In genomic region chr12:111768322-111768928, GRCm38 (mm10) we compare ENCODE assay signal across 15 mouse cellular contexts. TPM values are rescaled to one million over a fixed set of nuclear protein-coding genes. Genes with fewer than 3 reads are reported as not detected.
A peak's percentile ranks its signal among the peaks of the same experiment; 100 is the strongest.
DNase-seq lines count a peak whose midpoint lies in the region; TF ChIP-seq lines count a peak whose summit lies in the region.
"Had no signal": no experiment of that assay in that cellular context is flagged by ENCODE, and none has a peak within 500 bp of the region (broad histone marks: within the 10 kb centered on the region; RNA-seq: fewer than 3 reads in every experiment).

No protein-coding gene starts in this region.

- intact Hi-C loops in gastrocnemius, adult 2 months (cut with DNase I), result no loop called here
- intact Hi-C loops in gastrocnemius, postnatal 14 days (cut with DNase I; ENCODE audit: low total_unique reads), result no loop called here

- peak overlapping the region; percentile 43; the same call in 1 of the 2 replicates for H3K27ac ChIP-seq in gastrocnemius, adult 2 months
- H3K27ac ChIP-seq: heart, adult 2 months; left cerebral cortex, adult 2 months; liver, embryonic 14.5 days; midbrain, embryonic 10.5 days had no signal

- H3K4me3 ChIP-seq in gastrocnemius, adult 2 months, result no peak overlapping the region
- H3K4me3 ChIP-seq: forebrain, embryonic 13.5 days; heart, adult 2 months; heart, embryonic 13.5 days; left cerebral cortex, adult 2 months; midbrain, embryonic 10.5 days; neural tube, embryonic 13.5 days had no signal

- no peak for DNase-seq in gastrocnemius, adult 2 months
- no peak for DNase-seq in gastrocnemius, adult 8-10 months (ENCODE audit: low spot score in 2 of 2)
- DNase-seq in A20 (ENCODE audit: low read depth, low spot score), result peak; percentile 71
- DNase-seq in Muller cell, postnatal 12 days (ENCODE audit: inconsistent ontology term), result peak; percentile 52
- peak; percentile 29 for DNase-seq in induced T-regulatory cell, adult 2 months (ENCODE audit: low read depth)
- no peak for DNase-seq in thymus, postnatal 36 days
- no peak for DNase-seq in gastrocnemius, postnatal 14 days
- no peak for DNase-seq in kidney, postnatal 14 days

- no peak for TF ChIP-seq CTCF in gastrocnemius, adult 2 months (IDR thresholded peaks at IDR 0.05)

RNA-seq across cellular contexts. Expression of gene Klc1, which starts 9.8 kb away (rescaled TPM):
- total RNA-seq in gastrocnemius, adult 2 months (2021), result 10 to 100 TPM; 61.5 to 75.9 TPM
- 10 to 100 TPM; 47.9 to 62.7 (median 50.9) TPM for total RNA-seq in gastrocnemius, adult 8-10 months (2022)
- 10 to 100 TPM; 53.4 to 62.2 TPM for total RNA-seq in gastrocnemius, postnatal 14 days (2021)

RNA-seq across cellular contexts. Expression of gene Xrcc3, which starts 45.2 kb away (rescaled TPM):
- under 1 TPM in 1 of 2 experiments, not detected in 1; 0.47 TPM for total RNA-seq in gastrocnemius, adult 2 months (2021)
- total RNA-seq in gastrocnemius, adult 8-10 months (2022), result under 1 TPM in 1 of 4 experiments, not detected in 3; 0.46 TPM
- under 1 TPM; 0.53 to 0.86 TPM for total RNA-seq in gastrocnemius, postnatal 14 days (2021)

RNA-seq across cellular contexts. Expression of gene Zfyve21, which starts 45.5 kb away (rescaled TPM):
- total RNA-seq in gastrocnemius, adult 2 months (2021), result 10 to 100 TPM; 15.6 to 18.0 TPM
- total RNA-seq in gastrocnemius, adult 8-10 months (2022), result 10 to 100 TPM; 11.2 to 18.5 (median 15.2) TPM
- total RNA-seq in gastrocnemius, postnatal 14 days (2021), result 10 to 100 TPM; 15.1 to 18.6 TPM

RNA-seq across cellular contexts. Expression of gene Apopt1, which starts 55.4 kb away (rescaled TPM):
- total RNA-seq in gastrocnemius, adult 2 months (2021), result 10 to 100 TPM; 37.4 to 46.7 TPM
- 10 to 100 TPM; 36.2 to 40.8 (median 38.9) TPM for total RNA-seq in gastrocnemius, adult 8-10 months (2022)
- 10 to 100 TPM; 34.2 to 35.6 TPM for total RNA-seq in gastrocnemius, postnatal 14 days (2021)

RNA-seq across cellular contexts. Expression of gene Bag5, which starts 55.4 kb away (rescaled TPM):
- total RNA-seq in gastrocnemius, adult 2 months (2021), result 10 to 100 TPM; 14.7 to 19.2 TPM
- total RNA-seq in gastrocnemius, adult 8-10 months (2022), result 10 to 100 TPM; 11.4 to 19.6 (median 16.3) TPM
- 10 to 100 TPM; 14.9 to 17.2 TPM for total RNA-seq in gastrocnemius, postnatal 14 days (2021)

Comparison
In these comparisons a context has a peak if more than half of its experiments do, and no peak if none do; other contexts are left out.
1. DNase-seq: peak in A20 (single experiment), Muller cell, postnatal 12 days (single experiment) and induced T-regulatory cell, adult 2 months (single experiment); none in gastrocnemius, adult 2 months (single experiment), gastrocnemius, adult 8-10 months (0 of 2), thymus, postnatal 36 days (0 of 2), gastrocnemius, postnatal 14 days (single experiment) and kidney, postnatal 14 days (single experiment).